Mouse (Mus musculus) layer of hippocampus, postnatal 10 days (tissue): ENCODE results near the gene St6gal1. TPM values are rescaled to one million over a fixed set of nuclear protein-coding genes. Genes with fewer than 3 reads are reported as not detected.

Experiments
- DNase-seq, 2 experiments: peaks; one replicate each; pipeline ENCODE4 v3.0.0; 2021; ENCODE audit warnings: low spot score in 2 of 2
- total RNA-seq, 2 experiments: library from RNA; stranded (reverse); gene quantifications; 2 replicates each; pipeline ENCODE4 v1.2.3; 2021

Gene St6gal1
- total RNA-seq, 2 experiments from 2014 or later, result 12.8 to 15.5 TPM

DNA sequence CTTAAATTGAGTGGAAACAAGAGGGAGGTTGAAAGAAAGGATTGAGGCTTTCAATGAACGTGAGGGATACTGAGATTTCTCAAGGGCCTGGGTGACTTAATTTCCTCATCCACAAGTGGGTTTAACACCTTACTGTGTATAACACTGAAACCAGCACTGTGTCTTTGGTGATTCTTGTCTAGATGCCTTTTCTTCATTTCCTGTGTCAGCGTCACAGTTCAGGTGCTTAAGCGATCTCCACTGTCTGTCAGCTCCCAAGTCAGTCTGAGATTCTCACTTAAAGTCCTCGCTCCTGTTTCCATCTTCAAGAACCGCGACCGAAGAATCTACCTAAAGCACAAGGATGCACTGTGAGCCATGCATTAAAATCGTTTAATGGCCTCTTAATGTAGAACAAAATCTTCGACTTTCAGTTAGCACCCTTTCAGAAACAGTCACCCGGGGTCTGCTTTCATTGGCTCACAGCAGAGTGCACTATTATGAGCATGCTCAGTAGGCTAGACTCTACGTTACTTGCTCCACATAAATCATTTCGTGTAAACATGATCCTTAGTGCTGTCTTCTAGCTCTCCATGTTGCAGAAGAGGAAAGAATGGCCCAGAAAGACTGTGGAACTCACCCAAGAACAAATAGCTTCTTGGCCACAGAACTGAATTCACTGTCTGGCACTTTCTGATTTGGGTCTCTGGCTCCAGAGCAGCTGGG is 1.2 kb upstream of the St6gal1 start:
- peak; percentile 14 to 31 for DNase-seq

DNA sequence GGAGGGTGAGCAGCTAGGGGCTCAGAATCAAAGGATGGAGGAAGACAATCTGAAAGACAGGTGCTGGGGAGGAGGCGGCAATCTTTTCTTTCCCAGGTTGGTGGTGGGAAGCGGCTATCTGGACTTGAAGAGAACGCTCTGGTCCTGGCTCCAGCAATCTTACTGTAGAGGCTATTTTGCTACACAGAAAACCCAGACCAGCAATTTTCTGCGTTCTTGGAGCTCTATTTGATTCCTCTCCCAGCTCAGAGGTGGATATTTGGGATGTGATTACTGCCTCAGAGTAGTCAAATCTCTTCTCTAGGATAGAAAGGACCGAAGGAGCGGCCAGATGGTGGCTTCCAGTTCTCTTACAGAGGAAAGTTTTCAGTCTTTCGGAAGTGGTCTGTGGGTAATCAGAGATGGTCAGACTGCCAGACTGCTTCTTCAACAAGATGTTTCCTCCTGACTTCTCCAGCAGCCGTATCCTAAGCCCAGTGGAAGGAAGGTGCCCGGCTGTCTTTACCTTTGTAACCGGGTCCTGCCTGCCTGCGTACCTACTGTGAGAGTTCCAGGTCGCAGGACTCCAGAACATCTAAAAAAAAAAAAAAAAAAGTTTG is 570 bp upstream of the St6gal1 start:
- DNase-seq, result no peak

DNA sequence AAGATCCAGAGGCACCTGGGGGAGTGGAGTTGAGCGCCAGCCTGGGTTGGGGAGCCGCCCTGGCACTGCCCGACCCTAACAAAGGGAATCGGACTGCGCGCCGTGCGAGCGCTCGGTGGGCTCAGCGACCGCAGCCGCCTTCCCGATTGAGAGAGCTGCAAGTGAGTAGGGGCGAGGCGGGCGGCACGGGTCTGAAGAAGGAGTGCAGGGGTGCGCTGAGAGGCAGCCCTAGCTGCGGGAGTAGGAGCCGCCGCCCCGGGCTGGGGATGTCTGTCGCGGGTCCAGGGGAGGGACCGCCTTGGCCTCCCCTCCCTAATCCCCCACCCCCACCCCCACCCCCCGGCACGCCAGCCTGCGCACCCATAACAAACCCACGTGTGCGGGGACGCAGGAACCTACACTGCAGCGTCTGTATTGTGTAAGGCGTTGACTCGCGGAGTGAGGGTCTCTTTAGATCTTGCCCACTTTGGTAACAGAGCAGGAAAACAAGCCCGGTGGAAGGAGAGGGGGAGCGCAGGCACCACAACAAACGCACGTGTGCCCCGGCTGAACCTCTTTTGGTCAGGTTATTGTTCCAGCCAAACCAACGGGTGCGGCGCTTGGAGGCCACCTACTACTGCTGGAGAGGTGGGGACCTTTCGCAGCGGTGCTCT is 655 bp downstream of the St6gal1 start:
- peak; percentile 41 to 55 for DNase-seq

DNA sequence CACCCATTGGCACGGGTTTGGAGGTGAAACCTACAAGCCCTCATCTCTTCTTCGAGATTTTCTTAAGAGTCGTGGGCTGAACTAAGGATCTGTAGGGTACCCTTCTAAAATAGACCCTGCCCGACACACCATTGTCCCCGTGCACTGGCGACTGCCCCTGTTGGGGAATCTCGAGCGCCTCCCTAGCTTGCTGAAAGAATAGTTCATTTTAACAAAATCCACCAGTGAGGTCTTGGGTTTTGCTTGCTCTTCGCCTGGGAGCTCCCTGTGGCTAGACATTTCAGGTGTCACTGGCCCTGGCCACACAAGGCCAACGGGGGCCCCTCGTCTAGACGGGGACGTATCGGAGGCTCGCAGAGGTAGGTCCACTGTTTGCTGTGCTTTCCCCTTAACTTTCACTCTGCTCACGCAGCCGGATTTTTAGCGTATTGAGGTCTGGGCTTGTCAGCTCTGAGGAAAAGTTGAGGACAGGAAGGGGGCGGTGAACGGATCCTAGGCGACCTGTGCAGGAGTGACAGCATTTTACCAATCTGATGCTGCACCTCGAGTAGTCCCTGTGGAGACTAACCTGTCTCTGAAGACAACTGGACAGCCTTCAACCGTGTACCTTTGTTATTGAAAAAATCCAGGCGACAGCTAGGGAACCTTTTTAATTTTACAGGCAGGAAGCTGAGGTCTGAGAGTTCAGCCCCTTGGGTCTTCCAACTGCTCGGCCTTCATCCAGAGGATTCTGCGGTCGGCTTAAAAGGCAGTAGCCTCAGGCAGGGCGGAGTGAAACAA is 1.5 kb downstream of the St6gal1 start:
- DNase-seq, result peak; percentile 51 to 65

DNA sequence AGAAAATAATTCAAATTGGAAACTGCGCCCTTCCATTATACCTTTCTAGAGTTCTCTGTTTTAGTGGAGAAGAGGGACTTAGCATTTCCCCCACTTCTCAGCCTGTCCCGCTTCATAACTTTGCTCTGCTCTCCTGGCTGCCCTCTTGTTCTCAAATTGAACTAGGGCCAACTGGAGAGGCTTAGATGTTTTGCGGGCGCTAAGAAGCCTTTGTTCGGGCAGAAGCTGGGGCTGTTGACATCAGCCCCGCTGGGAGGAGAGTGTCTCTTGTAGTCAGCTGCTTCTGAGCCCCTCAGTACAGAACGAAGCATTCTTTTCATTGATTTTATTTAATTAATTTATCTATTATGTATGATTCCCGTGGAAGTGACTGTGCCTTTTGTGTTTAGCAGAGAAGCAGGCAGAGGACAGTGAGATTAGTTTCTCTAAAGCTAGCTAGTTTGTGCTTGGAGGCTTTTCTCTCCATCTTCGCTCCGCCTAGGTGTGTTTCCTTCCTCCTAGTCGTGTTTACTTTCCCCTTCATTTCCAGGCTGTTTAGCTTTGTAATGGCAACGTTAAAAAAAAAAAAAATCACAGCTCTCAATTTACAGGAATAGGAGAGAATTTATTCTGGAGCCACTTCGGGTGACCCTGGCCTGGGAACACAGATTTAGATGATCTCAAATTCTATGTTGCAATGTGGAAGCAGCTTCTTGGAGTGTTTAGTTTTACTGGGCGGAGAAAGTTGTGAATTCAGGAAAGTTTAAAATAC is 2.2 kb downstream of the St6gal1 start:
- DNase-seq, result peak in 1 of 2 experiments; percentile 41

DNA sequence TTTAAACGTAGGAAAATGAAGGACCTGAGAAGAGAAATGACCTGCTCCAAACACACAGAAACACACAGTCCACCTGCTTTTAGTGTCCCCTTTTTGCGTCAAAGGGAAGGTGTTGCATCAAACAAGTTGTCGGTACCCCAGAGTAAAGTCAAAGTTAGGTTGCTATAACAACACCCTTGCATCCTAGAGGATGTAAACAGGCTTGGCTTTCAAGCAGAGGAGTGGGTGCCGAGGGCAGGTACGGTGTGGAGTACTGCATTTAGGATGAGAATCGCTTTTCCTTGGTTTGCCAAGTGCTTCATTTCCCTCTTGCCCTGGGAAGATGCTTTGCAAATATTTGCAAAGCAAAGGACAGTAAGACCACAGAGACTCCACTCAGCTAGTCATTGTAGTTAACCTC is 3.3 kb downstream of the St6gal1 start:
- no peak for DNase-seq

DNA sequence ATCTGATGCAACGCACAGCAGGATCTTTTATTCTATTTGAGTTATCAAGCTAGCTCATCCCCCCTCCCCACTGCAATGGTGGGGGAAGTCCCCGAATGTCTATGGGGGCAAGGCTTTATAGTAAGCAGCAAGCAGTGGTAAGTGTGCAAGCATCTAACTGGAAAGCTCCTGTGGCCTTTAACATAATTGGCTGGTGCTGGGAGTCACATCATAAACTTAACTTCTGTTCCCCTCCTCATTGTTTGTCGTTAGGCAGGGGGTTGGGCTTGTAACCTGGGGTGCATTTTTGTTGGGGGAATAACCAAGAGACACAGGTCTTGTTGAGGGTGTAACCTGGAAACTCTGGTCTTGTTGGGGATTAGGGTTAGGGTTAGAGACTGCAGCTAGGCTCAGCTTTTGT is 3.9 kb downstream of the St6gal1 start:
- DNase-seq, result no peak

DNA sequence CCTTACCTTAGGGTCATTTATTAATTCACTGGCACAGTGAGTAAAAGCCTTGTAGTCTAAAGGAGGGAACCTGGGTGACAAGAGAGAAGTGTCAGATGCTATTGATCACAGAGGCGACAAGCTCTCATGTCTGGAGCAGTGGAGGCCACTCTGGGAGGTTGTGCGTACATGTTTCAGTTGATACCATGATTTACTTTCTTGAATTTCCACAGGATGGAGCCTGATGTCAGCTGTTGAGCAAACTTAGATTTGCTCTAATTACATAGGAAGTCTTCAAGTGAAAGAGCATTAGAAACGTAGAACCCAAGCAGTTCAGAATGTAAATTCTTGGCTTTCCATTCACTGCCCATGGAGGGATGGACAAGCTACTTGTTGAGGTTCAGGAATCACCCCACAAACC is 5.4 kb downstream of the St6gal1 start:
- DNase-seq, result no peak

DNA sequence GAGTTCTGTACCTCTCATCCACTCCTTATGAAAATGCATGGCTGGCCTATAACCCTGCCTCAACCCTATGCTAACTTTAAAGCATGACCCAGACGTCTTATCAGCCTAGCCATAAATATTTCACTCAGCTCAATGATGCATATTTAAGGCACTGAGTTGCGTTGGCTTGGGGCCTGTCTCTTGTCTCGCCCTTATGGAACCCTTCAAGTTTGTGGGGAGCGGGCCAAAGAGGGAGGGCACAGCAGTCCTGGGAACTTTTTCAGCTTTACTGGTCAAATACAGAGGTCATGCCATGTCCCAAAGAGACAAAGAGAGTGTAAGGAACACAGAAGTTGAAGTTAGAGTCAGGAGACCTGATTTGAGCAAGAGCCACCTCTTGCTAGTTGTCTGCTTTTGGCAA is 6.6 kb downstream of the St6gal1 start:
- no peak for DNase-seq

DNA sequence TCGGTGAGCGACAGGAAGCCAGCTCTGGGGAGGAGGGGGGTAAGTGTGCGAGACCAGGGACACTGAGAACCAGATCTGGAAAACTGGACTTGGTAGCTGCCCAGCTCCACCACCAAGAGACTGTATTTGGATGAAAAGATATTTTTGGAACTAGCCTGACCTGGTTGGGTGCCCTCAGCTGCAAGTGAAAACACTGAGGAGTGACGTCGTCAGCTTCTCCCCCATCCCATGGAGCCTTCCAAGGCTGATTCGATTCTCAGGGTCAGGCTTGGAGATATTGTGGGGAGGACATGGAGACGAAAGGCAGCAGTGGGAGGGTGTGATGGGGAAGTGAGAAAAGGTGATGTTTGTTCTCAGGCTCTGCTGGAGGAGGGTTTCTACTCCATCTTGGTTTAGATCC is 8.2 kb downstream of the St6gal1 start:
- no peak for DNase-seq

DNA sequence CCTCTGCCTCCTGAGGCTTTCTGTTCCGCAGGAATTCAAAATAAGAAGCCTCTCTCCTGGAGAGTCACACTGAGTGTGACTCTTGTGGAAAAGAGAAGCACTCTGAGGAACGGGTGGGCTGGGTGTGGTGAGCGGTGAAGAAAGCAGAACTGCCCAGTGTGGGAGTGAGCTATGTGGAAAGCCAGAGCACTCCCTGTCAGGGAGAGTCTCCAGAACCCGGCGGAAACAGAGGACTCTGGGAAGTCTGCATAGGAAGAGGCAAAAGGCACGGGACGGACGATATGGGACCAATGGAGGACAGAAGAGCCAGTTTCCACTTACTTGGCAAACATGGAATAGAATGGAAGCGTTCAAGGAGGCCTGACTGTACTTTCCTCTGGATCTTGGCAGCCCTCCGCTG is 9.0 kb downstream of the St6gal1 start:
- no peak for DNase-seq

DNA sequence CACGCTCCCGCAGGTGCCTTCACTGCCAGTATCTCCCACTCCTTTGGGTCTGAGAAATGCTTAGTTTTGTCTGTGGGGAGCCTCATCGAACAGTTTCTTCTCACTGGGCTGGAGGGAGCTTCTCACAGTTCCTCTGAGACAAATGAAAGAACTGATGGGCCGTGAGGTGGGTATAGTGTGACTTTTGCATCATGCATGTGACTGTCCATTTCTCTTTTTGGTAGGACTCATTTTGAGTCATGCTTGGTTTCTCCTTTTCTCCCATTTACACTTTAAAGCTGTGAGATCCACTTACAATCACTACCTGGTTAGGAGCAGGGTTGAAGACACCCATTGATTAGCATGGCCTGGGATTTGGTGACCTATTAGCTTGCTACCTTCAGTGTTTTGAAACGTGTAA is 10.0 kb downstream of the St6gal1 start:
- DNase-seq, result no peak

DNA sequence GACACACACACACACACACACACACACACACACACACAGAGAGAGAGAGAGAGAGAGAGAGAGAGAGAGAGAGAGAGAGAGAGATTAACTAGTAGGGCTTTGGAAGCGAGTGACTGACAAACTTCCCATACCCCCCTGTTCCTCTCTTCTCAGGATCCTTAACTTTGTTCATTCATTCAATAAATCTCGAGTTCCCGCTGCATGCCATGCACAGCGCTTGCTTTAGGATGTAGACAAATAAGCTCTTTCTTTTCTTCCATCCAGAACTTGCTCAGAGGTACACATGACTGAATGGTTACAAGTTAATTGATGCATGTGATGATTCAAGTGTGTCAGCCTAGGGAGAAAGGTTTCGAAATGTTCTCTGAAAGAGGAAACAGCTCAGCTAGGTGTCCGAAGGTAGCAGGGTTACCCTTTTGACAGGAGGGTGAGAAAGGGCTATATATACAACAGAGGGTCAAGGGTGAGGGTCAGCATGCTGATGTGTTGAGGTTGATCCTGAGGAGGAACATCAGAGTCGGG is 10.7 kb downstream of the St6gal1 start:
- DNase-seq, result no peak

DNA sequence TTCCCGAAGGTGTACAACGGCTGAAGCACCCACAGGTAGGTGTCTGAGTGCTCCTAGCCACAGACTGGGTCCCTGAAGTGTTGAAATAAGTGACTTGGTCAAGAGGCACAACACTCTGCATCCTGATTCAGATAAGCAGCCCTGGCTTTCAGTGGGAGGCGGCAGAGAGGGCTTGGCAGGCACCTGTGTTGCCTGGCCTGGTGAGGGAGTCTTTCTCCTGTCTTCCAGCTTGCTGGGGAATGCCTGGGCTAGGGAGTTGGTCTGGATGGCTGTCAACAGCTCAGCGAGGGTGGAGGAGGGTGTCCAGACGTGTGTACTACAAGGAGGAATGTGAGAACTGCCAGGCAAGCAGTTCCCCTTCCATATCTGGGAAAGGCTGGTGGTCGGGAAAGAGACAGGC is 15.0 kb downstream of the St6gal1 start:
- no peak for DNase-seq

DNA sequence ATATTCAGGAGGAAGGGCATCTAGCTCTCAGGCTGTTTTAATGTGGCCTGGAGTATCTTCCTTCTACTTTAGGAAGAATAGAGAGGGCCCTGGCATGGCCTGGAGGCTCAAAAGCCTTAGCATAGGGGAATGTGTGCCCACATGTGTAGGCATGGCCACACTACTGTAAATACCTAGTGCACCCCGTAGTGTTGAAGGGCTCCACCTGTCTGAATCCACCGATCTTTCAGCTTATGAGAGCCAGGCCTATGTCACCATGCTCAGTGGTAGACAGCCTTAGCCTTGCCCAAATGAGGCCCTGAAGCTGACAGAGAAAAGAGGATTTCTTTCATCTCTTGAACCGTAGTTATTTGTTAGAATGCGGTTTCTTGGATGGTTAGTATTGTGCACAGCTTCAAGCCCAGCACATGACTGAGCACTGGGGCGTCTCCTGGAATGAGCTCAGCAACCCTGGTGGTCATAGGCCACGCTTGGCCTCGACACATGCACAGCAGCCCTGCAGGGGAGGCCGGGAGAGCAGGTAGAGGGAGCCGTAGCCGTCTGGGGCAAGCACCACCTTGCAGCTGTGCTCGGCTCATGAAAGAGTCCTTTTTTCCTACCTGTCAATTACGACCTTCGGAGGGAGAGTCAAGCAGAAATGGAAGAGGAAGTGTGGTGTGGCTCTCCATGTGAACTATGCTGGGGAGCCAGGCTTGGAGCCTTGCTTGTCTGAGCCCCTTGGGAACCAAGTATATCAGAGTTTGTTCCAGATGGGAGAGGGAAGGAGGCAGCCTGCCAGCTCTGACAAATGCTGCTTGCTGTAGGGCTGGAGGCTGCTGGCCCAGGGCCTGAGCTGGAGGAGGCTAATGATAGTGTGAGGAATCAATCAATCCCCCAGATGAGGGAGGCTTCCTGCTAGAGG is 15.8 kb downstream of the St6gal1 start:
- peak; percentile 88 to 90 for DNase-seq

DNA sequence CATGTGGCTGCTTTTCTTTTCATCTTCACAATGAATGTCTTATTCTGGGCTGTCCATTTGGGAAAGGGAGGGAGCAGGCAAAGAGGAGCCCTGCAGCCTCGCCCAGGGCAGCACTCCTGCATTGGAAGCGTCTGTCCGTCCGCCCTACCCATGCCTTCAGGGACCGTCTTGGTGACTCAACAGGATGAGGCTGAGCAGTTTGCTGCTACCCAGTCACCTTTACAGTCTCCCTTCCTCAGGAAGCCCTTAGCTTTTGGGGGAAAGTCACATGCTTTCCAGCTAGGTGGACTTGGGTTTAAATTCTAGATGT is 16.4 kb downstream of the St6gal1 start:
- no peak for DNase-seq

DNA sequence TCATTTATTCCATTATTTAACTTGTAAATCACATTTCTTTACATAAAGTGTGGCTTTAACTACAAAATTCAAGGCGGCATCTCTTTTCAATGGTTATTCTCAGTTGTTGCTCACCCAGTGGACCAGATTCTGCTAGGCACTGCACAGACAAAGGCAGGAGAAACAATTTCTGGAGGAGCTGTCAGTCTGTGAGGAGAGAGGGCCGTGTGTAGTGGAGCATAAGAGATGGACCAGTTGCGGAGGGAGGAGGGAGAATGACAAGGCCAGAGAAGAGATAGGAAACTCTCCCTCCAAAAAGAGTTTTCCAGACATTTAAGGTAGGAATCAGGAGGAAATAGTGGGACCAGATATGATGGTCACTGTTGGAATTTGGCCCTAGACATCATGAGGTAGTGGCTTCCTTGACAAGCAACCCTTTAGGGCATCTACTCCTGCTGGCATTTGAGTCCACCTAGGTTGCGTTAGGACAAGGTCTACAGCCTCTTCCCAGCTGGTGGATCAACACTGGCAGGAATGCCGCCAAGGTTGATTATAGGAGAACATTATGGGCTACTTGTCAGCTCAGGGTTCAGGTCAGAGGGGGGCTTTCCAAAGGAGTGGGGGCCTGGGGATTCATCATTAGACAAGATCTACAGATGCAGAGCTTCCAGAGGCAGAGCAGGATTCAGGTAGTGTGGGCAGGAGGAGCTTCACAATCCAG is 19.3 kb downstream of the St6gal1 start:
- no peak for DNase-seq

DNA sequence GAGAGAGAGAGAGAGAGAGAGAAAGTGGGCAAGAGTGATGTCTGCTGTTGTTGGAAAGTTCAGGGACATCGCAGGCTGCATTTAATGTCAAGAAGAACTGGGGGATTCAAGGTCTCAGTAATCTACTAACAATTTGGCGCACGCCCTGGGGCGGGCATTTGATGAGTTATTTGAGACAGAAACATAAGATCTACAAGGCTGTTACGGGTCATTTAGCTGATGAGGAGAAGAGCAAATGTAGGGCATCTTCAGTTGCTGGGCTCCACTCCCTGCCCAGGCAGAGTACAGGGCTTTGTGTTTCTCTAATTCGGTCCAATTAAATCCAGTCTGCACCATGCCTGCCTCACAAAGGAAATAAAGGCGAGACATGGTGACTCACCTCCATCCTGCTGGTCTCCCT is 19.9 kb downstream of the St6gal1 start:
- no peak for DNase-seq

DNA sequence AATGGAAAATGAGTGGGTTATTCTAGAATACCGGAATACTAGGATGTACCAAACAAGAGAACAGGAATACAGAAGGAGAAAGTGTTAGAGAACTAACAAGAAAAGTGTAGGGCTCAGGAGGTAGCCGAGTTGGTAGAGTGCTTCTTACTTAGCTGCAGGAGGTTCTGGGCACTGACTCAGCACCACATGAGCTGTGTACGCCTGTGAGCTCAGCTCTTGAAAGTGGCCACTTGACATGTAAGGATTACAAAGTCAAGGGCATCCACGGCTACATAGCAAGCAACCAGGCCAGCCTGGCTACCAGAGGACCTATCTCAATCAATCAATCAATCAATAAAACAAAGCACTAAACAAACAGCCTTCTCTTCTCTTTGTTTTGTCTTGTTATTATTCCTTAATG is 24.7 kb downstream of the St6gal1 start:
- no peak for DNase-seq

DNA sequence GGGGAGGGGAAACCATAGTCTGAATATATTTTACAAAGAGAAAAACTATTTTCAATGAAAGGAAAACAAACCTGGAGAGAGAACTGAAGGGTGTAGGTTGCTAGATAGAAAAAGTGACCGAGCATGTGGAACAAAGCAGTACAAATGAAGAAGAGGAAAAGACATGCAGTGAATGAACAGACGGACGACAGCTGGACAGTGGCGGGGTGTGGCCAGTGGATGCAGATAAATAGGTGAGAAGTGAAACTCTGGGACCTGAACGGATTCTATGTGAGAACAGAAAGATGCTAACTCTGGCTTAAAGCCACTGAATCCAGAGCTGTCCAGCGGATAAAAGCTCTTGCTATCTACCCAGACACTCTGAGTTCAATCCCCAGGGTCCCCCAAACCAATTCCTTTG is 25.2 kb downstream of the St6gal1 start:
- no peak for DNase-seq
